Mouse (Mus musculus) heart, embryonic 12.5 days (tissue): ENCODE measurements around the gene Cyth1. TPM values are rescaled to one million over a fixed set of nuclear protein-coding genes. Genes with fewer than 3 reads are reported as not detected.

Source experiments
- ATAC-seq: fragments of 200-750 bp; cut with Nextera tagmentation; 2 replicates; pipeline ENCODE4 v1.8.0; 2017; ENCODE audit warnings: moderate TSS enrichment, moderate library complexity; ENCODE audit not compliant: insufficient number of reproducible peaks, low FRiP score
- H3K27ac ChIP-seq: fragments of 300-500 bp; sonication (generic); 2 replicates; pipeline ENCODE4 v1.5.1; 2016; ENCODE audit warnings: mild to moderate bottlenecking, moderate library complexity; ENCODE audit not compliant: poor library complexity, severe bottlenecking
- H3K27me3 ChIP-seq: fragments of 300-500 bp; sonication (generic); replicated peaks from 2 replicates; pipeline ENCODE4 v1.6.1; 2016; ENCODE audit warnings: mild to moderate bottlenecking, moderate library complexity
- H3K36me3 ChIP-seq: fragments of 300-500 bp; sonication (generic); 2 replicates; pipeline ENCODE4 v1.6.1; 2016; ENCODE audit warnings: mild to moderate bottlenecking, moderate library complexity
- H3K4me1 ChIP-seq: fragments of 300-500 bp; sonication (generic); replicated peaks from 2 replicates; pipeline ENCODE4 v1.6.1; 2016; ENCODE audit warnings: mild to moderate bottlenecking
- H3K4me2 ChIP-seq: fragments of 300-500 bp; sonication (generic); 2 replicates; pipeline ENCODE4 v1.6.1; 2016; ENCODE audit warnings: mild to moderate bottlenecking, moderate library complexity
- H3K4me3 ChIP-seq: fragments of 300-500 bp; sonication (generic); 2 replicates; pipeline ENCODE4 v1.5.1; 2016; ENCODE audit warnings: mild to moderate bottlenecking
- H3K9ac ChIP-seq: fragments of 300-500 bp; sonication (generic); 2 replicates; pipeline ENCODE4 v1.6.1; 2016; ENCODE audit warnings: mild to moderate bottlenecking, moderate library complexity
- H3K9me3 ChIP-seq: fragments of 300-500 bp; sonication (generic); replicated peaks from 2 replicates; pipeline ENCODE4 v1.6.1; 2016; ENCODE audit warnings: mild to moderate bottlenecking, moderate library complexity
- WGBS: fragments of 180-500 bp; shearing (Covaris S2); methylation state at CpG from one replicate; pipeline ENCODE4 v1.1.7; 2016; 5-methylcytosine and 5-hydroxymethylcytosine counted together
- polyA plus RNA-seq: library from polyadenylated mRNA; unstranded; fragments of >200 nt; fragmentation: Nextera tagmentation; extraction: Ambion mirVana; gene quantifications from 2 replicates; pipeline ENCODE4 v1.2.1, GENCODE M21; 2016

Gene Cyth1
- polyA plus RNA-seq, 1 experiment from 2014 or later: 21.1 TPM

GRCm38 (mm10) chr11:118222351-118222885, 26.0 kb downstream of the Cyth1 start:
- ATAC-seq: no peak
- no peaks in the 10 kb centered on the region for H3K27me3 ChIP-seq
- WGBS: 61% methylated on average over 6 of the region's 6 CpGs
- H3K36me3 ChIP-seq: no peaks in the 10 kb centered on the region
- H3K9ac ChIP-seq: no peak overlapping the region
- H3K4me2 ChIP-seq: no peak overlapping the region
- peaks cover 31% of the 10 kb centered on the region for H3K4me1 ChIP-seq
- H3K9me3 ChIP-seq: no peaks in the 10 kb centered on the region
- H3K4me3 ChIP-seq: no peak overlapping the region
- 0 out of 2 replicates have a peak overlapping the region, but pooled peaks have one; percentile 11 for H3K27ac ChIP-seq

- H3K27me3 ChIP-seq: no peaks in the 10 kb centered on the region
- no peak overlapping the region for H3K4me3 ChIP-seq
- H3K36me3 ChIP-seq: no peaks in the 10 kb centered on the region
- no peak overlapping the region for H3K4me2 ChIP-seq
- peaks cover 33% of the 10 kb centered on the region for H3K4me1 ChIP-seq
- WGBS: 24% methylated on average over 7 of the region's 7 CpGs
- H3K9ac ChIP-seq: no peak overlapping the region
- H3K9me3 ChIP-seq: no peaks in the 10 kb centered on the region
- H3K27ac ChIP-seq: no peak overlapping the region
- ATAC-seq: no peak
These were observed 27.7 kb downstream of the Cyth1 start for GRCm38 (mm10) chr11:118220561-118221262.

- no peaks in the 10 kb centered on the region for H3K9me3 ChIP-seq
- H3K4me3 ChIP-seq: no peak overlapping the region
- H3K36me3 ChIP-seq: no peaks in the 10 kb centered on the region
- no peak overlapping the region for H3K27ac ChIP-seq
- H3K9ac ChIP-seq: no peak overlapping the region
- H3K4me2 ChIP-seq: no peak overlapping the region
- 95% methylated on average over 4 of the region's 4 CpGs for WGBS
- no peak for ATAC-seq
- peaks cover 29% of the 10 kb centered on the region for H3K4me1 ChIP-seq
- H3K27me3 ChIP-seq: no peaks in the 10 kb centered on the region
These were observed 29.3 kb downstream of the Cyth1 start for GRCm38 (mm10) chr11:118219066-118219465.

DNA sequence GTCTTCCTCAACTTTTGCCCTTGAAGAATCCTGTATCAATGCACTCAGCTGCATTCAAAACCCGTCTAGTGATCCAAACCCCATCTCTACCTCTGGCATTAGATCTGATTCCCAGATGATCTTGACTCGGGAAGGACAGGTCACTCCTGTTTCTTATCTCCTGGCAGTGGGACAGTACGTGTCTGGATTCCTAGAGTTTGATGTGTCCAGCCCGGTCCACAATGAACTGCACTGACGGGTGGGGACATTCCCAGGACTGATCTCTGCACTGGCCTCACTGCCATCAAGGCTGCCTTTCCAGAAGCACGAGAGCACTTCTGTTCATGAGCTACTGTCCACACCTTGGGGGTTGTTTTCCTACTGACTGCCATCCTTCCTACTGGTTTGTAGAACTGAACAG, 31.9 kb downstream of the Cyth1 start:
- ATAC-seq: no peak
- peaks cover 31% of the 10 kb centered on the region for H3K4me1 ChIP-seq
- no peaks in the 10 kb centered on the region for H3K9me3 ChIP-seq
- H3K36me3 ChIP-seq: no peaks in the 10 kb centered on the region
- H3K27me3 ChIP-seq: no peaks in the 10 kb centered on the region
- H3K27ac ChIP-seq: 0 out of 2 replicates have a peak overlapping the region, but pooled peaks have one; percentile 1
- H3K4me3 ChIP-seq: no peak overlapping the region
- 40% methylated on average over 6 of the region's 6 CpGs for WGBS
- no peak overlapping the region for H3K4me2 ChIP-seq
- H3K9ac ChIP-seq: no peak overlapping the region

GRCm38 (mm10) chr11:118215928-118216458, 32.4 kb downstream of the Cyth1 start:
- Histone ChIP-seq H3K4me2 (no peak overlapping the region), H3K36me3 (no peaks in the 10 kb centered on the region), H3K4me3 (no peak overlapping the region), H3K9ac (no peak overlapping the region), H3K27me3 (no peaks in the 10 kb centered on the region), H3K9me3 (no peaks in the 10 kb centered on the region), H3K4me1 (peaks cover 36% of the 10 kb centered on the region), H3K27ac (peak overlapping the region; percentile 1; the same call in 1 of the 2 replicates)
- ATAC-seq: no peak
- 67% methylated on average over 5 of the region's 5 CpGs for WGBS

GRCm38 (mm10) chr11:118212636-118213112, 35.7 kb downstream of the Cyth1 start:
- Histone ChIP-seq H3K9ac (no peak overlapping the region), H3K4me1 (peaks cover 68% of the 10 kb centered on the region), H3K36me3 (no peaks in the 10 kb centered on the region), H3K27me3 (no peaks in the 10 kb centered on the region), H3K9me3 (no peaks in the 10 kb centered on the region), H3K4me3 (no peak overlapping the region), H3K27ac (no peak overlapping the region), H3K4me2 (no peak overlapping the region)
- WGBS: 71% methylated on average over 7 of the region's 7 CpGs
- ATAC-seq: no peak

DNA sequence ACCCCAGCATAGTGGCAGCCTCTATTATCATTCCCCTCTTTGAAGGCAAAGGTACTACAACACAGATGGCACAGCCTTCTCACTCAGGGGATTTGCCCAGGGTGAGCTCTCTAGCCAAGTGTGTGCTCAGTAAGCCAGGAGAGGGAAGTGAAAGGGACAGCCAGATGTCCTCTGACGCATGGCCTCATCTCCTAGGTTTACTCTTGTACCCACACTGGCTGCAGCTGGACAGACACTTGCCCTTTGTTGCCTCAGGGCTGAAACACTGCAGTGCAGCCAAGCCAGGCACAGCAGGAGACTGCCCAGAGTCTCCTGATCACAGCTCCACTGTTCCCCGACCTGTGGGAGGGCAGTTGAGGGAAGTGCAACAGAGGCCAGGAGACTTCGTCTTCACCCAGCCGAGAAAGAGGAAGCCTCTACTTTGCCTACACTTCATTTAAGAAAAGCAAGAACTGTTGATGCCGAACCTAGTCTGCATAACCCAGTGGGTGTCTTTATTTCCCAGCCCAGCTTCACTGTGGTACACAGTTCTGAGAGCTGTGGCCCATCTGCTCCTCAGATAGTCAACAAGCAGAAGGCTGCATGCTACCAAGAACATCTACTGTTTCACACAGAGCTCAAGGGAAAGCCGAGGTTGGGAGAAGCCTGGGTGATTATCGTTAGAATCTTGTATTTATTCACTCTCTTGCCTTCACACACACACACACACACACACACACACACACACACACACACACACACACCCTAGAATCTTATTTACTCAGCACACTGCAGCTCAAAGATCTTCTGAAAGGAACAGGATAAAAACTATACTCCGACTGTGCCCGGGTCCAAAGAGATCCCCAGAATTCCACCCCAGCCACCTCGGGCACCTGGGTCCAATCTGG, 36.4 kb downstream of the Cyth1 start:
- no peaks in the 10 kb centered on the region for H3K9me3 ChIP-seq
- H3K27me3 ChIP-seq: no peaks in the 10 kb centered on the region
- no peak overlapping the region for H3K27ac ChIP-seq
- peak overlapping the region; percentile 26; the same call in 1 of the 2 replicates for H3K9ac ChIP-seq
- no peak overlapping the region for H3K4me2 ChIP-seq
- H3K4me1 ChIP-seq: peaks cover 71% of the 10 kb centered on the region
- ATAC-seq: no peak
- 61% methylated on average over 10 of the region's 10 CpGs for WGBS
- H3K4me3 ChIP-seq: no peak overlapping the region
- H3K36me3 ChIP-seq: no peaks in the 10 kb centered on the region

- Histone ChIP-seq H3K4me3 (no peak overlapping the region), H3K9me3 (no peaks in the 10 kb centered on the region), H3K27ac (no peak overlapping the region), H3K27me3 (no peaks in the 10 kb centered on the region), H3K9ac (no peak overlapping the region), H3K36me3 (no peaks in the 10 kb centered on the region), H3K4me1 (peaks cover 65% of the 10 kb centered on the region), H3K4me2 (no peak overlapping the region)
- WGBS: 79% methylated on average over 5 of the region's 5 CpGs
- no peak for ATAC-seq
These were observed 37.4 kb downstream of the Cyth1 start for GRCm38 (mm10) chr11:118210962-118211361.

- H3K27me3 ChIP-seq: no peaks in the 10 kb centered on the region
- H3K9me3 ChIP-seq: no peaks in the 10 kb centered on the region
- H3K4me3 ChIP-seq: no peak overlapping the region
- no peaks in the 10 kb centered on the region for H3K36me3 ChIP-seq
- no peak overlapping the region for H3K27ac ChIP-seq
- no peak overlapping the region for H3K9ac ChIP-seq
- ATAC-seq: no peak
- no peak overlapping the region for H3K4me2 ChIP-seq
- WGBS: 73% methylated on average over 4 of the region's 4 CpGs
- H3K4me1 ChIP-seq: peaks cover 73% of the 10 kb centered on the region
These were observed 38.3 kb downstream of the Cyth1 start for GRCm38 (mm10) chr11:118210116-118210515.

DNA sequence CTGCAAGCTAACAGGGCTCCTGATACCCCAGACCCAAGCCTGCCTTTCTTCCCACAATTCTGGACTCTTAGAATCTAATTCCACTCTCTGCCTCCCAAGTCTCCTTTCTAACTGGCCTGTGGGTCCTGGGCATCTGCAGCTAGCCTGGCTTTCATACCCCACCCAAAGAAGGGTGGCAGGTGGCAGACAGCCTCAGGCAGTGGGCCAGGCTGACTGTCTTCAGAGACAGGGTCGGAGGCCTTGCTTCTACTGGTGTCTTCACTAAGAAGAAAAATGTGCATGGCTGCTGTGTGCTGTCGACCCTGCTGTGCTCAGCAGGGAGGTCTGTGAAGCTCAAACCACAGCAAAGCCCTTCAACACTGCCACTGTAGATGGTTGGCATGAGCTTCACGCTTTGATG, 39.0 kb downstream of the Cyth1 start:
- 71% methylated on average over 3 of the region's 3 CpGs for WGBS
- H3K4me3 ChIP-seq: no peak overlapping the region
- H3K27me3 ChIP-seq: no peaks in the 10 kb centered on the region
- H3K36me3 ChIP-seq: no peaks in the 10 kb centered on the region
- peak overlapping the region; percentile 49 for H3K9ac ChIP-seq
- H3K27ac ChIP-seq: peak overlapping the region; percentile 70
- no peak for ATAC-seq
- peak overlapping the region; percentile 34 for H3K4me2 ChIP-seq
- H3K4me1 ChIP-seq: peaks cover 79% of the 10 kb centered on the region
- no peaks in the 10 kb centered on the region for H3K9me3 ChIP-seq
